Mouse (Mus musculus) heart, postnatal 14 days (tissue): ENCODE results near the gene Kap. TPM values are rescaled to one million over a fixed set of nuclear protein-coding genes. Genes with fewer than 3 reads are reported as not detected.
A peak's percentile ranks its signal among the peaks of the same experiment; 100 is the strongest.
"Not testable (repeated sequence)": the region's sequence is repeated elsewhere in the genome, so short reads cannot be mapped to it uniquely, and the experiment has no call there.

Experiments used
- DNase-seq, 2 experiments: peaks; one replicate each; pipeline ENCODE4 v3.0.0; 2021 to 2022
- intact Hi-C: fragments of 180-260 bp; cut with DNase I; formaldehyde crosslinking; loops from one replicate; pipeline ENCODE4 v1.15.1; 2025
- long read RNA-seq, 2 experiments: library from polyadenylated mRNA; stranded (forward); transcript quantifications; one replicate each; pipeline ENCODE4 v2.0.0; 2021
- total RNA-seq, 2 experiments: library from RNA; stranded (reverse); gene quantifications; 2 replicates each; pipeline ENCODE4 v1.2.3; 2021

Kap gene
- total RNA-seq = not detected
- long read RNA-seq, experiment 1 = 0 reads
- long read RNA-seq, experiment 2 = 0 reads

- intact Hi-C loops = no loop called here
- no peak for DNase-seq
These were observed at the start of gene Kap for GRCm38 (mm10) chr6:133853526-133853925. Gene Kap (minus strand): TSS chr6:133853762.

DNA sequence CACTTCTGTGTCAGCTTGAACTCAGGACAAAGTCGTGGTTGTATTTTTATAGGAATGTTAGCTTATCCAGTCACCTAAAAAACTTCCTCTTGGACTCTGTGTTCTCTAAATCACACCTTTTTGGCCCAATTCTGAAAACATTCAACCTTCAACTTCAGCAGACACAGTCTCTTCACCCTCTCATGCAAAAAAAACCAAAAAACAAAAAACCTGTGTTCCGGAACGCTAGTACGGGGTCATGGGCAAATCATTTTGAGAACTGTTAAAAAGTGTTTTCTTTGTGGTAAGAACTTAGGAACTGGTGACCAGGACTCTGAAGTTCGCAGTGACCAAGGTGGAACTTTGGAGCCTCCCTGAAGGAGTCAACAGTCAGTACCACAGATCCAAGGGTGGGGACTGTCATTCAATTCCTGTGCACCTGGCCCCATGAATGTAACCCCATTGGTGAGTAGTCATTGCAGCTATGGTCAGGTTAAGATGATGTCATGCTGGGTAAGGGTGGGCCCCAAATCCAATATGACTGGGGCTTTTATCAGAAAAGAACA, 32.4 kb upstream of the Kap start:
- DNase-seq = no peak
- intact Hi-C loops = no loop called here

- intact Hi-C loops = no loop called here
These were observed 30.0 kb upstream of the Kap start for GRCm38 (mm10) chr6:133883446-133883985.

DNA sequence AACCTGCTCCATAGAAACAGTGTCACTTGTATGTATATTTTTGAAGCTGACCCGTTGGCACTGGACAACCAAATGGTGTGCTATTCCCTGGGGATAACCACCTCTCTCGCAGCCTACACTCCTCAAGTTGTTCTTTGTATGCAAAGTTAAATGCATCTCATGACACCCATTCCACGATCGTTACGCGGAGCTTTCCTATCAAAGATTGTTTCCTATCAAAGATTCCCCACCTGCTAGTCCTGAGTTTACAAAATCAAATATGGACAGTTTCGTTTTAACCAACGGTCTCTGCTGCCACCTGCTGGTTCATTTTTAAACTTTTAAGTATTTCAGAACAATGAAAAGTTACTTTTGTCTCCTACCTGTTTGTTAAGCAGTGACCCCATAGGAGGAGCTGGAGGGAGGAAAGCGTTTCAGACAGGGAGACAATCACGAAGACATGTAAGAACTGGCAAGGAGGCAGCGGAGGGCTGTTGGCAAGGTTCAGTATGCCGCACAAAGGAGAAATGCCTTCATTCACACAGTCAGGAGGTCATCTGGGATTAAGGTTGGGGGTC, 22.4 kb upstream of the Kap start:
- DNase-seq = peak; percentile 9 to 56
- intact Hi-C loops = loop anchor here (2.0 to 5.0 kb wide), 2 partner anchors 169 to 1229 kb away; no protein-coding TSS in a partner anchor

More at GRCm38 (mm10) chr6:133883446-133883985, 30.0 kb upstream of the Kap start:
- no peak for DNase-seq

DNA sequence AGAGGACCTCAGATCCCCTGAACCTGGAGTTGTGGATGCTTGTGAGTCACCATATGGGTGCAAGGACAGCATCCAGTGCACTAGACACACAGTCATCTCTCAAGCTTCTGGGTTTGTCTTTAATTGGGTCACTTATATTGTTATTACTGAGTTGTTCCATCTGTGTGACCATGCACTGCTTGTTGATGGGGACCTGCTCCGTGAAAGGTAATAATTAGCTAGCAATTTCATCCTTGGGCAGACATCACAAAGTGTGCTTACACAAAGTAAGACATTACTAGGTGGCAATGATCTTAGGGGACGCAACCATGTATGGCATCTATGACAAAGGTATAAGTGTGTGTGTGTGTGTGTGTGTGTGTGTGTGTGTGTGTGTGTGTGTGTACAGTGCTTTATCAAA, 19.1 kb upstream of the Kap start:
- intact Hi-C loops = no loop called here
- no peak for DNase-seq

DNA sequence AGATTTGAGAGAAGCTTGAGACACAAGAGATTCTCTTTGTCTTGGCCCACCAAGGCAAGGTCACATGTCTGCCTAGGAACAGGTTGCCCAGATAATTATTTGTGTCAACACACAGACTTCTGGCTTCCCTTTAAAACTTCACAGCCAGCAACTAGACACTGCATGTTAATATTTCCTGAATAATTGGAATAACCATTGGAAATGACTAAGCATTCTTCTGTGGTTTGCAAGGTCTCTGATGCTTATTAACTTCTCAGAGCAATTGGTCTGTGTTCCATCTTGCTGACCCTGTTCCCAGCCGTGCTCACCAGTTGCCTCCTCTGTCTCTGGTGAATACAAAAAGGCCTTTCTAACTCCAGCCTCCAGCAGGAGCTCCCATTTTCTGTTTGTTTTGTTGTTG, 17.6 kb upstream of the Kap start:
- intact Hi-C loops = no loop called here
- no peak for DNase-seq

DNA sequence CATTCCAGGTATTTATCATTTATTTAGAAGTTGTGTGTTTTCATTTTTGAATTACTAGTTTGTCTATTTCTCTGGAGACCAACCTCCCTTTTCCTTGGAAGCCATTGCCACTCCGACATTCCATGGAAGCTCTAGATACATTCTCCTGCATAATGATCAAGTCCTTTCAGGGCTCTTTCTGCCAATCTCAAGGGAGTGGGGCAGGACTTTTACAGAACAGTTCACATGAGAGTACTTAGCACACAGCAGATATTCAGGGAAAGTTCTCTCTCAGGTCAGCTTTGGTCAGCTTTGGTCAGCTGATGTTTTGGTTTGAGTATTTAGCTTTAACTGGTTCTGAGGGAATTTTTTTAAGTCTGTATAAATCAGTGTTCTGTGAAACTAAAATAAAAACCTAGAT, 14.8 kb upstream of the Kap start:
- intact Hi-C loops = no loop called here
- no peak for DNase-seq

GRCm38 (mm10) chr6:133855871-133856270, 2.3 kb upstream of the Kap start:
- DNase-seq = no peak
- intact Hi-C loops = no loop called here

GRCm38 (mm10) chr6:133849359-133849758, 4.2 kb downstream of the Kap start:
- intact Hi-C loops = no loop called here
- DNase-seq = no peak

DNA sequence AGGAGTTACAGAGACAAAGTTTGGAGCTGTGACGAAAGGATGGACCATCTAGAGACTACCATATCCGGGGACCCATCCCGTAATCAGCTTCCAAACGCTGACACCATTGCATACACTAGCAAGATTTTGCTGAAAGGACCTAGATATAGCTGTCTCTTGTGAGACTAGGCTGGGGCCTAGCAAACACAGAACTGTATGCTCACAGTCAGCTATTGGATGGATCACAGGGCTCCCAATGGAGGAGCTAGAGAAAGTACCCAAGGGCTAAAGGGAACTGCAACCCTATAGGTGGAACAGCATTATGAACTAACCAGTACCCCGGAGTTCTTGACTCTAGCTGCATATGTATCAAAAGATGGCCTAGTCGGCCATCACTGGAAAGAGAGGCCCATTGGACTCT, 4.7 kb downstream of the Kap start:
- intact Hi-C loops, DNase-seq: not testable (repeated sequence)

GRCm38 (mm10) chr6:133838296-133838995, 15.1 kb downstream of the Kap start:
- DNase-seq, intact Hi-C loops: not testable (repeated sequence)

DNA sequence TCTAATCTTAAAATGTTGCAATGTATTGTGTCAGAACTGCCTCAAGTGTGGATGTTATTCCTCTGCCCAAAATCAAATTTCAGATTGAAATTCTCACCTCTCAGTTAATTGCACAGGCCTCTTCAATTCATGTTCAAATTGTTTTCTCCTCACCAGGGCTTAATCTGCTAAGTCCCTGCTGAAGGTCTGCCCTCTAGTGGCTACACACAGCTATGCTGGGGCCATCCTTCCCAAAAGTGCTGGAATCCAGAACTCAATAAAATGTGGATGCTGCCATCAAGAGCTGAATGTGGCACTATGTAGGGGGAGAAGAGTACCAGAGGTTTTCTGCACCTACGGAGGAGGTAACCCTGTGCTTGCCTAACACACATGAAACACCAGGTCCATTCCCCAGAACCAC, 41.2 kb downstream of the Kap start:
- intact Hi-C loops = no loop called here
- DNase-seq = no peak

Other genes with a start within 250 kb of the Kap start
- 10 to 100 TPM; 12.7 to 12.8 TPM for gene Etv6, start 181.9 kb upstream of the Kap start, total RNA-seq